ENCODE assay signal across 22 mouse cellular contexts in the genomic region with DNA sequence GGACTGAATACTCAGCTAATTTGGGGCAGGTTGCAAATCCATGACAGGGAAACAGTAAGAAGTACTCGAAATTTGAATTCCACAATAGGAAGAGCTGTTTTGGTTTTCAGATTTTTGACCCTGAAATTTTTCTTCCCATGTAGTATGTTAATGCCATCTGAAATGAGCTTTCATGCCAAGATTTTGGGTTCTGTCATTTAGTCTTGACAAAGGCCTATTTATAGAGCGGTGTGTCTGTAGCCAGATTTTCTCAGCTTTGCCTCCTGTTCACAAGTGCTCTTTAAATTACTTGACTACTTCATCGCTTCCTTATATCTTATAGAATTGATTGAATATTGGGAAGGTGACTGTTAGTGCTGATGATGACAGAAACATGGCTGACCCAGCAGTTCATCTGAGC.
"Had no signal": no experiment of that assay in that cellular context is flagged by ENCODE, and none has a peak within 500 bp of the region (broad histone marks: within the 10 kb centered on the region; RNA-seq: fewer than 3 reads in every experiment).

No protein-coding gene starts in this region.

- H3K9me3 ChIP-seq: limb, embryonic 12.5 days; limb, embryonic 15.5 days; liver, embryonic 15.5 days; lung, embryonic 15.5 days; midbrain, embryonic 10.5 days; midbrain, embryonic 13.5 days; neural tube, embryonic 13.5 days had no signal

- DNase-seq: kidney, postnatal 25 days; left cerebral cortex, postnatal 4 days; lung, adult 18-20 months; lung, postnatal 10 days; lung, postnatal 36 days; retina, postnatal 1 day; right cerebral cortex, postnatal 25 days; spleen, adult 18-20 months; thymus, adult 18-20 months; thymus, postnatal 36 days had no signal

- H3K36me3 ChIP-seq: limb, embryonic 12.5 days; limb, embryonic 15.5 days; liver, embryonic 15.5 days; lung, embryonic 15.5 days; midbrain, embryonic 10.5 days; midbrain, embryonic 13.5 days; neural tube, embryonic 13.5 days had no signal

- H3K27ac ChIP-seq: kidney, postnatal 0 days; limb, embryonic 12.5 days; limb, embryonic 15.5 days; liver, embryonic 15.5 days; lung, embryonic 15.5 days; midbrain, embryonic 10.5 days; midbrain, embryonic 13.5 days; neural tube, embryonic 13.5 days had no signal

- H3K4me1 ChIP-seq: limb, embryonic 12.5 days; limb, embryonic 15.5 days; liver, embryonic 15.5 days; lung, embryonic 15.5 days; megakaryocyte, embryonic 14.5 days had no signal

- ATAC-seq: midbrain, embryonic 13.5 days; midbrain, embryonic 16.5 days had no signal

- H3K9ac ChIP-seq: limb, embryonic 12.5 days; limb, embryonic 15.5 days; liver, embryonic 15.5 days; lung, embryonic 15.5 days; midbrain, embryonic 13.5 days; neural tube, embryonic 13.5 days had no signal

- H3K4me3 ChIP-seq: limb, embryonic 12.5 days; limb, embryonic 15.5 days; liver, embryonic 15.5 days; lung, embryonic 15.5 days; megakaryocyte, embryonic 14.5 days; midbrain, embryonic 10.5 days; midbrain, embryonic 13.5 days; myocyte; neural tube, embryonic 13.5 days had no signal

- H3K27me3 ChIP-seq: limb, embryonic 12.5 days; limb, embryonic 15.5 days; liver, embryonic 15.5 days; lung, embryonic 15.5 days; midbrain, embryonic 13.5 days; neural tube, embryonic 13.5 days had no signal

- H3K4me2 ChIP-seq: limb, embryonic 12.5 days; limb, embryonic 15.5 days; liver, embryonic 11.5 days; liver, embryonic 15.5 days; lung, embryonic 15.5 days; midbrain, embryonic 13.5 days; neural tube, embryonic 13.5 days had no signal
